Mouse (Mus musculus) limb, embryonic 14.5 days (tissue): ENCODE results near the gene Upf2. TPM values are rescaled to one million over a fixed set of nuclear protein-coding genes. Genes with fewer than 3 reads are reported as not detected.
"Not testable (repeated sequence)": the region's sequence is repeated elsewhere in the genome, so short reads cannot be mapped to it uniquely, and the experiment has no call there.

Source experiments
- ATAC-seq: fragments of 200-750 bp; cut with Nextera tagmentation; 2 replicates; pipeline ENCODE4 v1.8.0; 2017; ENCODE audit warnings: low read depth, moderate number of reproducible peaks, moderate TSS enrichment; ENCODE audit not compliant: low FRiP score
- DNase-seq: peaks from one replicate; pipeline ENCODE4 v3.0.0-alpha.2; 2015; ENCODE audit warnings: low spot score
- H3K27ac ChIP-seq: fragments of 300-500 bp; sonication (generic); replicated peaks from 2 replicates; pipeline ENCODE4 v1.5.1; 2014; ENCODE audit warnings: low read depth, mild to moderate bottlenecking, low read length, moderate library complexity, mixed read lengths
- H3K27me3 ChIP-seq: fragments of 300-500 bp; sonication (generic); 2 replicates; pipeline ENCODE4 v1.6.1; 2014; ENCODE audit warnings: low read length, mixed read lengths; ENCODE audit not compliant: control insufficient read depth, insufficient read depth
- H3K36me3 ChIP-seq: fragments of 300-500 bp; sonication (generic); 2 replicates; pipeline ENCODE4 v1.6.1; 2014; ENCODE audit warnings: mild to moderate bottlenecking, low read length, moderate library complexity, mixed read lengths; ENCODE audit not compliant: control insufficient read depth, insufficient read depth
- H3K4me1 ChIP-seq: fragments of 300-500 bp; sonication (generic); 2 replicates; pipeline ENCODE4 v1.6.1; 2014; ENCODE audit warnings: antibody characterized with exemption, low read length, mixed read lengths; ENCODE audit not compliant: control insufficient read depth, insufficient read depth
- H3K4me2 ChIP-seq: fragments of 300-500 bp; sonication (generic); replicated peaks from 2 replicates; pipeline ENCODE4 v1.6.1; 2014; ENCODE audit warnings: low read depth, mild to moderate bottlenecking, low read length, moderate library complexity; ENCODE audit not compliant: severe bottlenecking
- H3K4me3 ChIP-seq: fragments of 300-500 bp; sonication (generic); replicated peaks from 2 replicates; pipeline ENCODE4 v1.5.1; 2014; ENCODE audit warnings: low read length
- H3K9ac ChIP-seq: fragments of 300-500 bp; sonication (generic); 2 replicates; pipeline ENCODE4 v1.6.1; 2014; ENCODE audit warnings: mild to moderate bottlenecking, low read depth, low read length, moderate library complexity; ENCODE audit not compliant: severe bottlenecking
- H3K9me3 ChIP-seq: fragments of 300-500 bp; sonication (generic); 2 replicates; pipeline ENCODE4 v1.6.1; 2016; ENCODE audit warnings: low read length; ENCODE audit not compliant: control insufficient read depth
- POLR2A ChIP-seq: fragments of 200-500 bp; IDR thresholded peaks from 2 replicates; pipeline ENCODE4 v1.8.0; 2012; ENCODE audit warnings: inconsistent platforms, mild to moderate bottlenecking, moderate library complexity, borderline replicate concordance; ENCODE audit not compliant: insufficient read depth, insufficient read length; ENCODE audit errors: extremely low read depth
- WGBS: fragments of 180-500 bp; shearing (Covaris S2); extraction: QIAGEN DNeasy Blood & Tissue Kit; methylation state at CpG from one replicate; pipeline ENCODE4 v1.1.7; 2014; 5-methylcytosine and 5-hydroxymethylcytosine counted together
- polyA plus RNA-seq, 2 experiments: library from polyadenylated mRNA; depleted of rRNA in 1 of 2; stranded (reverse) in 1 of 2; unstranded in 1 of 2; fragments of >200 nt; fragmentation: Nextera tagmentation in 1 of 2; extraction: Ambion mirVana in 1 of 2; gene quantifications; 2 replicates each; pipeline versions ENCODE4 v1.2.1 to v1.2.3; 2012 to 2014

Gene Upf2
- polyA plus RNA-seq, 2 experiments: 12.1 to 17.0 TPM

GRCm38 (mm10) chr2:5965972-5966371 lies 14.7 kb downstream of the Upf2 start:
- Histone ChIP-seq H3K4me3 (no peak overlapping the region), H3K9ac (no peak overlapping the region), H3K27ac (no peak overlapping the region), H3K9me3 (no peaks in the 10 kb centered on the region), H3K4me1 (no peaks in the 10 kb centered on the region), H3K27me3 (no peaks in the 10 kb centered on the region), H3K4me2 (no peak overlapping the region), H3K36me3 (peaks cover 41% of the 10 kb centered on the region)
- no peak for TF ChIP-seq POLR2A
- ATAC-seq (no peak), DNase-seq (no peak)
- 94% methylated on average over 3 of the region's 3 CpGs for WGBS

DNA sequence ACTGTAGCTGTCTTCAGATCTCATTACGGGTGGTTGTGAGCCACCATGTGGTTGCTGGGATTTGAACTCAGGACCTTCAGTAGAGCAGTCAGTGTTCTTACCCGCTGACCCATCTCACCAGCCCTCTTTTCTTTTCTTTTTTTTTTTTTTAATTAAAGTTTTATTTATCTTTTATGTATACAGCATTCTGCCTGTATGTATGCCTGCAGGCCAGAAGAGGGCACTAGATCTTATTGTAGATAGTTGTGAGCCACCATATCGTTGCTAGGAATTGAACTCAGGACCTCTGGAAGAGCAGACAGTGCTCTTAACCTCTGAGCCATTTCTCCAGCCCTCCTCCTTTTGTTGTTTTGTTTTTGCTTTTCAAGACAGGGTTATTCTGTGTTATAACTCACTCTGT lies 19.4 kb downstream of the Upf2 start:
- not testable (repeated sequence) for H3K9me3 ChIP-seq, H3K27me3 ChIP-seq, H3K4me3 ChIP-seq, H3K27ac ChIP-seq, ATAC-seq, H3K4me1 ChIP-seq, DNase-seq, H3K4me2 ChIP-seq, H3K9ac ChIP-seq
- WGBS: 95% methylated on average over 3 of the region's 3 CpGs
- peaks cover 17% of the 10 kb centered on the region for H3K36me3 ChIP-seq

- no peaks in the 10 kb centered on the region for H3K9me3 ChIP-seq
- H3K4me1 ChIP-seq: no peaks in the 10 kb centered on the region
- H3K4me3 ChIP-seq: no peak overlapping the region
- H3K27ac ChIP-seq: no peak overlapping the region
- DNase-seq: no peak
- H3K9ac ChIP-seq: no peak overlapping the region
- H3K36me3 ChIP-seq: peaks cover 59% of the 10 kb centered on the region
- no peak for TF ChIP-seq POLR2A
- no peak overlapping the region for H3K4me2 ChIP-seq
- ATAC-seq: no peak
- no peaks in the 10 kb centered on the region for H3K27me3 ChIP-seq
- WGBS: 86% methylated on average over 4 of the region's 4 CpGs
Measured at GRCm38 (mm10) chr2:5977532-5977931, 26.3 kb downstream of the Upf2 start.

DNA sequence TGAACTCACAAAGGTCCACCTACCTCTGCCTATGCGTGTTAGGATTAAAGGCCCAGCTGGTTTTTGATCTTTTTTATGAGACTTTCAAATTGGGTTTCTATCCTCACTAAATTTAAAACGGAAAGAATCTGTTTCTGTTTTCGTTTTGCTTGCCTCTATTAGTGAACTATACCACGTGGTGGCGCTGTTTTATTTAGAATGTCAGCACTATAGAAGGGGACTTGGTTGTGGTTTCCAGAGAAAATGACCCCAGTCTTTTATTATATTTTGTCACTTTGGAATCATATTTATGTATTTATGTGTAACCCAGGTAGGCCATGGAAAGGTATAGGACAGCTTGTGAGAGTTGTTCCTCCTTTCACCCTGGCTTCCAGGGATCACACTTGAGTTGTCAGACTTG lies 44.3 kb downstream of the Upf2 start:
- Histone ChIP-seq H3K9me3 (no peaks in the 10 kb centered on the region), H3K36me3 (peaks cover 24% of the 10 kb centered on the region), H3K4me1 (no peaks in the 10 kb centered on the region), H3K4me2 (no peak overlapping the region), H3K27me3 (no peaks in the 10 kb centered on the region), H3K27ac (no peak overlapping the region), H3K9ac (no peak overlapping the region), H3K4me3 (no peak overlapping the region)
- 8% methylated on average over 5 of the region's 5 CpGs for WGBS
- no peak for TF ChIP-seq POLR2A
- ATAC-seq: 0 out of 2 replicates have a peak, but pooled peaks have one; percentile 41
- peak; percentile 81 for DNase-seq

DNA sequence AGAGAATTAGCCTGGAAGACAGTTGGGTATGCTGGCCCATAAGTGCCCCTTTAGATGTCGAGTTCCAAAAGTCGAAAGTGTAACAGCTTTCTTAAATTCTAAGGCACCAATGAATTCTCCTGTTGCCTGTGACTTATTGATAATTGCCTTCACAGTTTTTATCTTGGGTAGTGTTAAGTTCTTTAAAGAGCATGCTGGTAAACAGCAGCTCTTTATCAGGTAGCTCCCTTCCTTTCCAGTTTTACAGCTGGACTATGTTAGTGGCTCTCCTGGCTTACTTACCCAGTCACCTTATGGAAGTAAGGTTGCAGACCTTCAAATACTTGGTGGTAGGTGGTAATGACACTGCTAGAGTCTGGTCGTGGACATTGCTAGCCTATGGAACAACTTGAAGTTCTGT lies 52.7 kb downstream of the Upf2 start:
- Histone ChIP-seq H3K4me1 (0 out of 2 replicates have a peak, but pooled peaks cover 3% of the 10 kb centered on the region), H3K9me3 (no peaks in the 10 kb centered on the region), H3K27me3 (no peaks in the 10 kb centered on the region), H3K4me3 (no peak overlapping the region), H3K27ac (no peak overlapping the region), H3K36me3 (peaks cover 15% of the 10 kb centered on the region), H3K9ac (no peak overlapping the region), H3K4me2 (no peak overlapping the region)
- DNase-seq: no peak
- WGBS: 81% methylated on average over 3 of the region's 3 CpGs
- ATAC-seq: no peak
- no peak for TF ChIP-seq POLR2A

DNA sequence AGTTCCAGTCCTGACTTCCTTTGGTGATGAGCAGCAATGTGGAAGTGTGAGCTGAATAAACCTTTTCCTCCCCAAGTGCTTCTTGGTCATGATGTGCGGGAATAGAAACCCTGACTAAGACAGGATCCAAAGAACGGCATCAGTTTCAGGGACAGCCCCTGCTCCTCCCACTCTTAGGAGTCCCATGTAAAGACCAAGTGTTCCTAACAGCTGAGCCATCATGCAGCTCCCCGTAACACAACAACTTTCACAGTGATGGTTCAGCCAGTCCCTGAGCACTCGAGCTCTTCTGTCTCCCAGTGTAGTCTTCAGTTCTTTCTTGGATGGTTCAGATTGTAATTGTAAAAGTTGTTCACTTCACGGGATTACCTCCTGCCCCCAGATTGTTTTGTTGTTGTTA lies 63.3 kb downstream of the Upf2 start:
- 85% methylated on average over 5 of the region's 5 CpGs for whole genome bisulfite sequencing
- H3K9ac ChIP-seq: no peak overlapping the region
- no peak overlapping the region for H3K4me2 ChIP-seq
- H3K36me3 ChIP-seq: peaks cover 32% of the 10 kb centered on the region
- no peaks in the 10 kb centered on the region for H3K4me1 ChIP-seq
- no peak for DNase-seq
- H3K27me3 ChIP-seq: no peaks in the 10 kb centered on the region
- ATAC-seq: no peak
- no peaks in the 10 kb centered on the region for H3K9me3 ChIP-seq
- TF ChIP-seq POLR2A: no peak
- no peak overlapping the region for H3K27ac ChIP-seq
- H3K4me3 ChIP-seq: no peak overlapping the region

DNA sequence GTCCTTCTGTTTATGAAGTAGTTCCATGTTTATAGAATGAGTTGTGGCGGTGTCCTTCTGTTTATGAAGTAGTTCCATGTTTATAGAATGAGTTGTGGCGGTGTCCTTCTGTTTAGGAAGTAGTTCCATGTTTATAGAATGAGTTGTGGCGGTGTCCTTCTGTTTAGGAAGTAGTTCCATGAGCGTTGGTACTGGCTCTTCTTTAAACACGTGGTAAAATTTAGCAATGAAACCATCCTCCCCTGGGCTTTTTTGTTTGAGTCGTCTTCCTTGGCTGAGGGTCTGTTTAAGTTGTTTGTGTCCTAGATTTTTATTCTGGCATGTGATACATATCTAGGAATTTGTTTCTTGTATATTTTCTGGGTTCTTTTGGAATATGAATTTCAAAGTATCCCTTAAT lies 63.9 kb downstream of the Upf2 start:
- H3K4me3 ChIP-seq, H3K4me1 ChIP-seq, H3K27me3 ChIP-seq, H3K27ac ChIP-seq, H3K9me3 ChIP-seq, ATAC-seq, DNase-seq, H3K9ac ChIP-seq, H3K4me2 ChIP-seq: not testable (repeated sequence)
- H3K36me3 ChIP-seq: peaks cover 38% of the 10 kb centered on the region
- WGBS: 83% methylated on average over 6 of the region's 6 CpGs
